In genomic region chr7:49066828-49067227, GRCm38 (mm10) we compare ENCODE assay signal across 15 mouse cellular contexts.
DNase-seq lines count a peak whose midpoint lies in the region; ATAC-seq and TF ChIP-seq lines count a peak whose summit lies in the region.
"Had no signal": no experiment of that assay in that cellular context is flagged by ENCODE, and none has a peak within 500 bp of the region (broad histone marks: within the 10 kb centered on the region; RNA-seq: fewer than 3 reads in every experiment).

No protein-coding gene starts in this region.

- H3K4me2 ChIP-seq in hindbrain, embryonic 14.5 days (replicated peaks): no peak overlapping the region
- no peak overlapping the region for H3K4me2 ChIP-seq in midbrain, embryonic 15.5 days
- H3K4me2 ChIP-seq: heart, embryonic 13.5 days; limb, embryonic 13.5 days; liver, embryonic 13.5 days; lung, embryonic 15.5 days had no signal

- peak; percentile 9 for DNase-seq in lung, postnatal 25 days (ENCODE audit: low spot score)
- DNase-seq in lung, adult 2 months: no peak
- no peak for DNase-seq in hindbrain, embryonic 14.5 days (ENCODE audit: low spot score)
- DNase-seq in ovary, postnatal 14 days (ENCODE audit: low spot score): no peak
- no peak for DNase-seq in retina, embryonic 14.5 days (ENCODE audit: low spot score)
- DNase-seq: adrenal gland, adult 8-10 months; gastrocnemius, postnatal 10 days; kidney, adult 11 months; liver, embryonic 13.5 days; thymus, adult 2 months had no signal

- no peaks in the 10 kb centered on the region; the same call in 1 of the 2 replicates for H3K27me3 ChIP-seq in hindbrain, embryonic 14.5 days (ENCODE audit: control insufficient read depth, insufficient read depth, low read length)
- no peaks in the 10 kb centered on the region for H3K27me3 ChIP-seq in midbrain, embryonic 15.5 days (replicated peaks)
- H3K27me3 ChIP-seq: heart, embryonic 13.5 days; liver, embryonic 13.5 days; lung, embryonic 15.5 days had no signal

- peak overlapping the region; percentile 66; the same call in 1 of the 2 replicates for H3K27ac ChIP-seq in hindbrain, embryonic 14.5 days
- 0 out of 2 replicates have a peak overlapping the region, but pooled peaks have one; percentile 45 for H3K27ac ChIP-seq in midbrain, embryonic 15.5 days
- H3K27ac ChIP-seq: heart, embryonic 13.5 days; limb, embryonic 13.5 days; liver, embryonic 13.5 days; lung, embryonic 15.5 days had no signal

- 96% methylated on average over 1 of the region's 1 CpGs for WGBS in lung, adult 2 months
- WGBS in hindbrain, embryonic 14.5 days: 94% methylated on average over 1 of the region's 1 CpGs
- 88% methylated on average over 1 of the region's 1 CpGs for WGBS in midbrain, embryonic 15.5 days

- no peak overlapping the region for H3K9ac ChIP-seq in hindbrain, embryonic 14.5 days
- H3K9ac ChIP-seq in midbrain, embryonic 15.5 days: no peak overlapping the region
- H3K9ac ChIP-seq: heart, embryonic 13.5 days; limb, embryonic 13.5 days; liver, embryonic 13.5 days; lung, embryonic 15.5 days had no signal

- TF ChIP-seq CTCF in lung, adult 2 months (IDR thresholded peaks at IDR 0.05; ENCODE audit: insufficient read depth, low read length): no peak

- no peaks in the 10 kb centered on the region for H3K9me3 ChIP-seq in hindbrain, embryonic 14.5 days (ENCODE audit: control insufficient read depth, low read length)
- no peaks in the 10 kb centered on the region for H3K9me3 ChIP-seq in midbrain, embryonic 15.5 days
- H3K9me3 ChIP-seq: heart, embryonic 13.5 days; limb, embryonic 13.5 days; liver, embryonic 13.5 days; lung, embryonic 15.5 days had no signal

- no peaks in the 10 kb centered on the region; the same call in 1 of the 2 replicates for H3K4me1 ChIP-seq in lung, adult 2 months (ENCODE audit: control insufficient read depth, insufficient read depth, low read length)
- H3K4me1 ChIP-seq in hindbrain, embryonic 14.5 days (replicated peaks; ENCODE audit: control insufficient read depth, insufficient read depth, low read length): peaks cover 54% of the 10 kb centered on the region
- peaks cover 49% of the 10 kb centered on the region for H3K4me1 ChIP-seq in midbrain, embryonic 15.5 days
- H3K4me1 ChIP-seq: liver, embryonic 13.5 days had no signal

- ATAC-seq in hematopoietic stem cell, adult 5-6 weeks (replicated peaks in 1 of 2; ENCODE audit: insufficient read depth in 1 of 2, low FRiP score in 2 of 2, low TSS enrichment in 1 of 2, low read depth in 1 of 2, poor library complexity in 2 of 2, severe bottlenecking in 2 of 2): peak; percentile 23 to 53; a peak in 2 of 4 replicates
- ATAC-seq in hindbrain, embryonic 14.5 days (ENCODE audit: low FRiP score): no peak
- no peak for ATAC-seq in midbrain, embryonic 15.5 days (replicated peaks)

- H3K36me3 ChIP-seq in hindbrain, embryonic 14.5 days (replicated peaks; ENCODE audit: control insufficient read depth, insufficient read depth): no peaks in the 10 kb centered on the region
- no peaks in the 10 kb centered on the region for H3K36me3 ChIP-seq in midbrain, embryonic 15.5 days (replicated peaks)
- H3K36me3 ChIP-seq: heart, embryonic 13.5 days; limb, embryonic 13.5 days; liver, embryonic 13.5 days; lung, embryonic 15.5 days had no signal

- no peak for TF ChIP-seq POLR2A in lung, adult 2 months (IDR thresholded peaks at IDR 0.05; ENCODE audit: borderline replicate concordance, extremely low read depth, low read depth, low read length)

- no peak overlapping the region for H3K4me3 ChIP-seq in lung, adult 2 months (replicated peaks; ENCODE audit: extremely low read depth, low read depth, low read length)
- no peak overlapping the region for H3K4me3 ChIP-seq in hindbrain, embryonic 14.5 days (replicated peaks; ENCODE audit: low read length)
- H3K4me3 ChIP-seq in midbrain, embryonic 15.5 days: no peak overlapping the region
- H3K4me3 ChIP-seq: heart, embryonic 13.5 days; limb, embryonic 13.5 days; liver, embryonic 13.5 days; lung, embryonic 15.5 days had no signal

Comparison
In these comparisons a context has a peak if more than half of its experiments do, and no peak if none do; other contexts are left out.
1. ATAC-seq: peak in hematopoietic stem cell, adult 5-6 weeks (2 of 2); none in hindbrain, embryonic 14.5 days (single experiment) and midbrain, embryonic 15.5 days (single experiment).